Mouse (Mus musculus) neural tube, embryonic 12.5 days (tissue): ENCODE data around the gene Prdx3. TPM values are rescaled to one million over a fixed set of nuclear protein-coding genes. Genes with fewer than 3 reads are reported as not detected.
"Not testable (repeated sequence)": the region's sequence is repeated elsewhere in the genome, so short reads cannot be mapped to it uniquely, and the experiment has no call there.

Experiments used
- ATAC-seq: fragments of 200-750 bp; cut with Nextera tagmentation; 2 replicates; pipeline ENCODE4 v1.8.0; 2017; ENCODE audit warnings: low read depth, mild to moderate bottlenecking, moderate TSS enrichment, moderate library complexity; ENCODE audit not compliant: low FRiP score
- H3K27ac ChIP-seq: fragments of 300-500 bp; sonication (generic); 2 replicates; pipeline ENCODE4 v1.5.1; 2016
- H3K27me3 ChIP-seq: fragments of 300-500 bp; sonication (generic); replicated peaks from 2 replicates; pipeline ENCODE4 v1.6.1; 2016; ENCODE audit warnings: mild to moderate bottlenecking
- H3K36me3 ChIP-seq: fragments of 300-500 bp; sonication (generic); 2 replicates; pipeline ENCODE4 v1.6.1; 2016; ENCODE audit warnings: mild to moderate bottlenecking
- H3K4me1 ChIP-seq: fragments of 300-500 bp; sonication (generic); 2 replicates; pipeline ENCODE4 v1.6.1; 2016
- H3K4me2 ChIP-seq: fragments of 300-500 bp; sonication (generic); replicated peaks from 2 replicates; pipeline ENCODE4 v1.6.1; 2016; ENCODE audit warnings: mild to moderate bottlenecking
- H3K4me3 ChIP-seq: fragments of 300-500 bp; sonication (generic); 2 replicates; pipeline ENCODE4 v1.5.1; 2016
- H3K9ac ChIP-seq: fragments of 300-500 bp; sonication (generic); 2 replicates; pipeline ENCODE4 v1.6.1; 2016; ENCODE audit warnings: mild to moderate bottlenecking
- H3K9me3 ChIP-seq: fragments of 300-500 bp; sonication (generic); 2 replicates; pipeline ENCODE4 v1.6.1; 2016; ENCODE audit warnings: mild to moderate bottlenecking
- WGBS: fragments of 180-500 bp; shearing (Covaris S2); methylation state at CpG from one replicate; pipeline ENCODE4 v1.1.7; 2016; 5-methylcytosine and 5-hydroxymethylcytosine counted together
- polyA plus RNA-seq: library from polyadenylated mRNA; unstranded; fragments of >200 nt; fragmentation: Nextera tagmentation; extraction: Ambion mirVana; gene quantifications from 2 replicates; pipeline ENCODE4 v1.2.1, GENCODE M21; 2016

Prdx3 gene
- polyA plus RNA-seq, 1 experiment from 2014 or later, result 102 TPM

GRCm38 (mm10) chr19:60890391-60891122, 16.2 kb upstream of the Prdx3 start:
- Histone ChIP-seq H3K36me3 (no peaks in the 10 kb centered on the region), H3K4me3 (peak overlapping the region; percentile 74), H3K27me3 (no peaks in the 10 kb centered on the region), H3K9ac (peak overlapping the region; percentile 83), H3K9me3 (no peaks in the 10 kb centered on the region), H3K27ac (peak overlapping the region; percentile 87), H3K4me2 (peak overlapping the region; percentile 65), H3K4me1 (0 out of 2 replicates have a peak, but pooled peaks cover 14% of the 10 kb centered on the region)
- under 1% methylated on average over 41 of the region's 41 CpGs for WGBS
- ATAC-seq, result peak; percentile 65

GRCm38 (mm10) chr19:60889714-60890315, 15.5 kb upstream of the Prdx3 start, which contains the start of gene Grk5:
TSS of gene Grk5 (plus strand) at chr19:60889749.
- H3K4me1 ChIP-seq, result 0 out of 2 replicates have a peak, but pooled peaks cover 14% of the 10 kb centered on the region
- no peaks in the 10 kb centered on the region for H3K27me3 ChIP-seq
- H3K9me3 ChIP-seq, result no peaks in the 10 kb centered on the region
- peak; percentile 98 for ATAC-seq
- H3K27ac ChIP-seq, result peak within 1 kb of the TSS; percentile 87
- WGBS, result under 1% methylated on average over 54 of the region's 55 CpGs
- no peaks in the 10 kb centered on the region for H3K36me3 ChIP-seq
- H3K4me2 ChIP-seq, result peak within 1 kb of the TSS; percentile 65
- peak within 1 kb of the TSS; percentile 83 for H3K9ac ChIP-seq
- peak within 1 kb of the TSS; percentile 74 for H3K4me3 ChIP-seq

DNA sequence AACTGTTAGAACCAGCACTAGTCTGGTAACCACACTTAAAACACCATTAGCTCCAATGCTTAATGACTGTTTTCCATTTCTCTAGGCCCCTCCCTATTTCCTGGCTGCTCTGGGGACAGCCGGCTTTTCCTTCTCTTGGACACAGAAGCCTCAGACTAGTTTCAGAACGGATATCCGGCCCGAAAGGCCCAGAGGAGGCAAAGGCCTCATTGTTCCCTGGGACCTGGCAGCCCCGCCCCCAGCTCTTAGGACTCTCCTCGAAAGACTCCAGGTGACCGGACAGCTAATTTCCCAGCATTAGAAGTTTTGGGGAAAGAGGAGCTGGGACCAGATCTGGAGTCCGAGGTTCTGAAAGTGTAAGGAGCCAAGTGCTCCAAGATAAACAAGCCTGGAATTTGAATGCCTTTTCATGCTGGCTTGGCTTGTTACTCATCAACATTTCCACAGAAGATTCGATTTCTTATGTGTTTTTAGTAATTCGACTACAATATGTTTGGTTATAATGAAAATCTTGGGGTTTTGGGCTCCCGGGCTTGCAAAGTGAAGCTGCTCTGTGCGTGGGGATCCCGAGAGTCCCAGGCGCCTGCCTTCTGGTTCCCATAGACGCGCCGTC, 14.9 kb upstream of the Prdx3 start:
- ATAC-seq, result peak; percentile 10
- Histone ChIP-seq H3K4me2 (peak overlapping the region; percentile 65), H3K9me3 (no peaks in the 10 kb centered on the region), H3K4me3 (peak overlapping the region; percentile 74), H3K9ac (peak overlapping the region; percentile 83; the same call in 1 of the 2 replicates), H3K4me1 (0 out of 2 replicates have a peak, but pooled peaks cover 14% of the 10 kb centered on the region), H3K36me3 (no peaks in the 10 kb centered on the region), H3K27ac (no peak overlapping the region), H3K27me3 (no peaks in the 10 kb centered on the region)
- WGBS, result 3% methylated on average over 17 of the region's 17 CpGs

DNA sequence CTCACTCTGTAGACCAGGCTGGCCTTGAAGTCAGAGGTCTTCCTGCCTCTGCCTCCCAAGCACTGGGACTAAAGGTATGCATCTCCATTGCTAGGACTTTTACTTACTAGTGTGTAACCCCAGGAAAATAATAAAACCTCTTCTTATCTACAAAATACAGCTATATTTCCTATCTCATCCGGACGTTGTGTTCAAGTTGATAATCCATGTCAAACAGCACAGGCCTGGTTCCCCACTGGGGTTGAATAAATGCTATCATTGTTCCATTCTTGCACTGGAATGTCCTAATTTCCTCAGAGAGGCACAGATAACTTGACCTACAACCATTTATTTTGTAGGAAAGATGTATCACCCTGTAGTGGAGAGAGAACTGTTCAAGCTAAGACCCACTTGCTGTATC, 13.3 kb upstream of the Prdx3 start:
- H3K27ac ChIP-seq, result no peak overlapping the region
- no peak overlapping the region for H3K4me3 ChIP-seq
- no peak overlapping the region for H3K4me2 ChIP-seq
- no peak overlapping the region for H3K9ac ChIP-seq
- H3K4me1 ChIP-seq, result 0 out of 2 replicates have a peak, but pooled peaks cover 14% of the 10 kb centered on the region
- no peaks in the 10 kb centered on the region for H3K9me3 ChIP-seq
- no peaks in the 10 kb centered on the region for H3K36me3 ChIP-seq
- WGBS, result 89% methylated on average over 2 of the region's 2 CpGs
- ATAC-seq, result no peak
- H3K27me3 ChIP-seq, result no peaks in the 10 kb centered on the region

DNA sequence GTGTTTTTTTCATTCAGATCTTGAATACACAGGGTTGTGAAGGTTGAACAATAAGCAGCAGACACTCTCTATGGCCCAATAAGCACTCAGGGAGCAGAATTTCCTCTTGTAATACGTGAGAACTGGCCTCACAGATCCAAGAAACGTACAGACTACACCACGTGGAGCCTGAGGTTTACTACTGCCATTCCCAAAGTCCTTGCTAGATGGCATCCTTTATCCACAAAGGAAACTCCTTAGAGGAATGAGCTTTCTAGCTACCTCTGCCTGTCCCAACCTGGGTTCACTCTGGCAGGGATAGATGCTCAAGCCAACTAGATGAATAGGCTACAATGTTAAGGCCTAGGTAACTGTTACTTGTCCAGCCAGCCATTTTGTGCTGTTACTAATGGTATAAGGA, 8.8 kb upstream of the Prdx3 start:
- H3K27me3 ChIP-seq, result no peaks in the 10 kb centered on the region
- H3K9me3 ChIP-seq, result no peaks in the 10 kb centered on the region
- 9% methylated on average over 3 of the region's 3 CpGs for WGBS
- no peaks in the 10 kb centered on the region for H3K4me1 ChIP-seq
- no peak overlapping the region for H3K4me3 ChIP-seq
- no peak for ATAC-seq
- no peaks in the 10 kb centered on the region for H3K36me3 ChIP-seq
- no peak overlapping the region for H3K9ac ChIP-seq
- no peak overlapping the region for H3K4me2 ChIP-seq
- H3K27ac ChIP-seq, result no peak overlapping the region

- Histone ChIP-seq H3K36me3 (peaks cover 10% of the 10 kb centered on the region), H3K9ac (no peak overlapping the region), H3K4me3 (peak overlapping the region; percentile 57), H3K4me2 (peak overlapping the region; percentile 67), H3K27ac (no peak overlapping the region), H3K4me1 (peaks cover 8% of the 10 kb centered on the region), H3K27me3 (no peaks in the 10 kb centered on the region), H3K9me3 (no peaks in the 10 kb centered on the region)
- 41% methylated on average over 4 of the region's 4 CpGs for WGBS
- ATAC-seq, result no peak
These were observed 855 bp downstream of the Prdx3 start for GRCm38 (mm10) chr19:60873501-60873900.

- Histone ChIP-seq H3K4me2 (no peak overlapping the region), H3K4me3 (no peak overlapping the region), H3K36me3 (peaks cover 18% of the 10 kb centered on the region), H3K9me3 (no peaks in the 10 kb centered on the region), H3K27me3 (no peaks in the 10 kb centered on the region), H3K4me1 (peaks cover 8% of the 10 kb centered on the region), H3K9ac (no peak overlapping the region), H3K27ac (no peak overlapping the region)
- ATAC-seq, result no peak
- WGBS, result 86% methylated on average over 1 of the region's 1 CpGs
These were observed 2.1 kb downstream of the Prdx3 start for GRCm38 (mm10) chr19:60872272-60872671.

DNA sequence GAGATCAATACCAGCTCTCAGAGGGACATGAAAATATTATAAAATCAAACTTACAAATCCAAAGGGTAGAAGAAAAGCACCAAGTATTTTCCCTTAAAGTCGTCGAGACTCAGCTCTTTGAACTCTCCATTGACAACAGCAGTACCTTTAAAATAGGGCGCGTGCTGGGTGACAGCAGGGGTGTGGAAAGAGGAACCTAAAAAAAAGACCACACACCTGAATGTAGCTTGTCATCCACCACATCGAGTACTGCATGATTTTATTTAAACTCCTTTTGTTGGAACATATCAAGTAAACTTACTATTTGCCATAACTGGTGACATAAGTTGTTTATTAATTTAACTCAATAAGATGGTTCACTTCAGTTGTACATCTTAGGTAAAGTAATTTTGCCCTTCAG, 3.0 kb downstream of the Prdx3 start:
- Histone ChIP-seq H3K4me2 (no peak overlapping the region), H3K4me1 (peaks cover 8% of the 10 kb centered on the region), H3K27me3 (no peaks in the 10 kb centered on the region), H3K9me3 (no peaks in the 10 kb centered on the region), H3K27ac (no peak overlapping the region), H3K36me3 (peaks cover 23% of the 10 kb centered on the region), H3K4me3 (no peak overlapping the region), H3K9ac (no peak overlapping the region)
- ATAC-seq, result no peak
- WGBS, result 94% methylated on average over 5 of the region's 5 CpGs

- ATAC-seq, result no peak
- no peak overlapping the region for H3K9ac ChIP-seq
- 93% methylated on average over 1 of the region's 1 CpGs for WGBS
These were observed 3.9 kb downstream of the Prdx3 start for GRCm38 (mm10) chr19:60870489-60870888.

DNA sequence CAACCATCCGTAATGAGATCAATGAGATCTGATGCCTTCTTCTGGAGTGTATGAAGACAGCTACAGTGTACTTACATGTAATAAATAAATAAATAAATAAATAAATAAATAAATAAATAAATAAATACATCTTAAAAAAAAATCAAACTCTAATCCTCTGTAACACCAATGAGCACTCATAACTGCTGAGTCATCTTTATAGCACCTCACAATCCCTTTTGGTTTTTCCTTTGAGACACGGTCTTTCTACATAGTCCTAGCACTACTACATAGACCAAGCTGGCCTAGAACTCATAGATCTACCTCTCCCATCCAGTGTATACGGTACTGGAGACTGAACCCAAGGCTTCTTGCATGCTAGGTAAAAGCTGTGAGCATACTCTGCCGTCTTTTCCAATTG, 8.2 kb downstream of the Prdx3 start:
- not testable (repeated sequence) for H3K4me2 ChIP-seq, H3K9me3 ChIP-seq, ATAC-seq, H3K27ac ChIP-seq, H3K27me3 ChIP-seq, H3K4me1 ChIP-seq, H3K9ac ChIP-seq, H3K4me3 ChIP-seq
- WGBS, result 96% methylated on average over 4 of the region's 4 CpGs
- peaks cover 35% of the 10 kb centered on the region for H3K36me3 ChIP-seq

More at GRCm38 (mm10) chr19:60870489-60870888, 3.9 kb downstream of the Prdx3 start:
- peaks cover 23% of the 10 kb centered on the region for H3K36me3 ChIP-seq
- H3K27ac ChIP-seq, result no peak overlapping the region
- no peaks in the 10 kb centered on the region for H3K9me3 ChIP-seq
- no peak overlapping the region for H3K4me2 ChIP-seq
- H3K4me3 ChIP-seq, result no peak overlapping the region
- no peaks in the 10 kb centered on the region for H3K27me3 ChIP-seq
- peaks cover 8% of the 10 kb centered on the region for H3K4me1 ChIP-seq

- H3K36me3 ChIP-seq, result peaks cover 12% of the 10 kb centered on the region
- H3K27ac ChIP-seq, result no peak within 1 kb of the TSS
- WGBS, result 4% methylated on average over 30 of the region's 30 CpGs
- H3K9ac ChIP-seq, result peak within 1 kb of the TSS; percentile 67
- H3K27me3 ChIP-seq, result no peaks in the 10 kb centered on the region
- H3K4me1 ChIP-seq, result no peaks in the 10 kb centered on the region
- no peaks in the 10 kb centered on the region for H3K9me3 ChIP-seq
- H3K4me2 ChIP-seq, result peak within 1 kb of the TSS; percentile 72
- ATAC-seq, result peak; percentile 100
- peak within 1 kb of the TSS; percentile 47 for H3K4me3 ChIP-seq
These were observed 13.3 kb downstream of the Prdx3 start, which contains the start of gene Sfxn4 for GRCm38 (mm10) chr19:60860868-60861700. TSS of gene Sfxn4 (minus strand) at chr19:60861479.
